Mouse (Mus musculus) hindbrain, embryonic 15.5 days (tissue): ENCODE data around the gene Rapgef1. TPM values are rescaled to one million over a fixed set of nuclear protein-coding genes. Genes with fewer than 3 reads are reported as not detected.

Experiments used
- ATAC-seq: fragments of 200-750 bp; cut with Nextera tagmentation; 2 replicates; pipeline ENCODE4 v1.8.0; 2017; ENCODE audit warnings: low read depth, moderate number of reproducible peaks, moderate TSS enrichment; ENCODE audit not compliant: low FRiP score
- H3K27ac ChIP-seq: fragments of 300-500 bp; sonication (generic); replicated peaks from 2 replicates; pipeline ENCODE4 v1.5.1; 2015; ENCODE audit warnings: mild to moderate bottlenecking, inconsistent platforms
- H3K27me3 ChIP-seq: fragments of 300-500 bp; sonication (generic); 2 replicates; pipeline ENCODE4 v1.6.1; 2015; ENCODE audit warnings: control low read depth, inconsistent platforms
- H3K36me3 ChIP-seq: fragments of 300-500 bp; sonication (generic); 2 replicates; pipeline ENCODE4 v1.6.1; 2015; ENCODE audit warnings: control low read depth, inconsistent platforms
- H3K4me1 ChIP-seq: fragments of 300-500 bp; sonication (generic); replicated peaks from 2 replicates; pipeline ENCODE4 v1.6.1; 2015; ENCODE audit warnings: control low read depth, inconsistent platforms
- H3K4me2 ChIP-seq: fragments of 300-500 bp; sonication (generic); 2 replicates; pipeline ENCODE4 v1.6.1; 2015; ENCODE audit warnings: moderate library complexity, mild to moderate bottlenecking, inconsistent platforms
- H3K4me3 ChIP-seq: fragments of 300-500 bp; sonication (generic); 2 replicates; pipeline ENCODE4 v1.5.1; 2015; ENCODE audit warnings: mild to moderate bottlenecking, inconsistent platforms
- H3K9ac ChIP-seq: fragments of 300-500 bp; sonication (generic); 2 replicates; pipeline ENCODE4 v1.6.1; 2015; ENCODE audit warnings: inconsistent platforms
- H3K9me3 ChIP-seq: fragments of 300-500 bp; sonication (generic); 2 replicates; pipeline ENCODE4 v1.6.1; 2016; ENCODE audit warnings: control low read depth, inconsistent platforms
- WGBS: fragments of 180-500 bp; shearing (Covaris S2); methylation state at CpG from one replicate; pipeline ENCODE4 v1.1.7; 2015; 5-methylcytosine and 5-hydroxymethylcytosine counted together
- polyA plus RNA-seq: library from polyadenylated mRNA; unstranded; fragments of >200 nt; fragmentation: Nextera tagmentation; extraction: Ambion mirVana; gene quantifications from 2 replicates; pipeline ENCODE4 v1.2.1, GENCODE M21; 2015

The Rapgef1 gene
- polyA plus RNA-seq = 21.8 and 23.4 TPM in 2 replicates

DNA sequence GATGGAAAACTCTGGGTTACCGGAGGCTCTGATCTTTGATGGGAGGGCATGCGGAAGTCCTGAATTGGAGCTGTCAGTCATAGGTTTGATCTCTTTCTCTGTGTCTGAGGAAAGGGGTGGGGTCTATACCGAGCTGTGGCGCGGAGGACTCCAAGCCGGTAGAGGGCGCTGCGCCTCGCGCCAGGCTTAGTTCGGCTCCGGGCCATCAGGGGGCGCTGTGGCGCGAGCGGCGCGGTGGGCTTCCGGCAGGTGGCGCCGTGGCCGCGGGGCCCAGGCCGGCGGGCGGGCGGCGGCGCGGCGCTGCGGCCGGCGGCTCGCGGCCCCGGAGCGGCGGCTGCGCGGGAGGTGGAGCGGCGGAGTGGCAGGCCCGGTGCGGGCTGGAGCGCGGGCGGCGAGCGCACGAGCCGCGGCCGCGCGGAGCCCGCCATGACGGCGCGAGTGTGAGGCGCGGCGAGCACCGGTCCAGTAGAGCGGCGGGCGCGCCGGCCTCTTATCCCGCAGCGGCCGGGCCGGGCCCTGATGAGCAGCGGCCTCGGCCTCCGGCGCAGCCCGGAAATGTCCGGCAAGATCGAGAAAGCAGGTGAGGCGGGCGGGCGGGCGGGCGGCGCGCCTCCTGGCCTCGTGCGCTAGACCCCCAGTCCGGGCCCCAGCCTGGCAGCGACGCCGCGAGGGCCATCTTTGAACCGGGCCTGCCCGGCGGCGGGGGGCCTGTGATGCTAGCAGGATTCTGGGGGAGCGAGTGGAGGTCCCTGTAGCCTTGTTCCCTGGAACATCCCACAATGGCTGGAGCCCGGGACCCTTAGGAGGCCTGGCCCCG, at the start of gene Rapgef1:
TSS of gene Rapgef1 (plus strand) at position 237 of the 817 bp plus-strand sequence.
- H3K27me3 ChIP-seq = no peaks in the 10 kb centered on the region
- no peaks in the 10 kb centered on the region for H3K9me3 ChIP-seq
- peak; percentile 85 for ATAC-seq
- 1% methylated on average over 81 of the region's 101 CpGs for WGBS
- H3K9ac ChIP-seq = peak within 1 kb of the TSS; percentile 87
- H3K36me3 ChIP-seq = no peaks in the 10 kb centered on the region
- H3K4me1 ChIP-seq = peaks cover 33% of the 10 kb centered on the region
- H3K4me2 ChIP-seq = peak within 1 kb of the TSS; percentile 88
- H3K27ac ChIP-seq = peak within 1 kb of the TSS; percentile 90
- H3K4me3 ChIP-seq = peak within 1 kb of the TSS; percentile 92

GRCm38 (mm10) chr2:29571921-29572700, 47.4 kb upstream of the Rapgef1 start:
- Histone ChIP-seq H3K9ac (no peak overlapping the region), H3K9me3 (no peaks in the 10 kb centered on the region), H3K27me3 (no peaks in the 10 kb centered on the region), H3K36me3 (no peaks in the 10 kb centered on the region), H3K4me2 (no peak overlapping the region), H3K4me1 (peaks cover 20% of the 10 kb centered on the region), H3K4me3 (no peak overlapping the region), H3K27ac (0 out of 2 replicates have a peak overlapping the region, but pooled peaks have one; percentile 21)
- no peak for ATAC-seq
- 60% methylated on average over 9 of the region's 9 CpGs for WGBS

GRCm38 (mm10) chr2:29572811-29573427, 46.6 kb upstream of the Rapgef1 start:
- Histone ChIP-seq H3K4me3 (no peak overlapping the region), H3K27me3 (no peaks in the 10 kb centered on the region), H3K9me3 (no peaks in the 10 kb centered on the region), H3K36me3 (no peaks in the 10 kb centered on the region), H3K4me2 (no peak overlapping the region), H3K9ac (no peak overlapping the region), H3K4me1 (peaks cover 20% of the 10 kb centered on the region), H3K27ac (no peak overlapping the region)
- no peak for ATAC-seq
- WGBS = 14% methylated on average over 5 of the region's 5 CpGs

DNA sequence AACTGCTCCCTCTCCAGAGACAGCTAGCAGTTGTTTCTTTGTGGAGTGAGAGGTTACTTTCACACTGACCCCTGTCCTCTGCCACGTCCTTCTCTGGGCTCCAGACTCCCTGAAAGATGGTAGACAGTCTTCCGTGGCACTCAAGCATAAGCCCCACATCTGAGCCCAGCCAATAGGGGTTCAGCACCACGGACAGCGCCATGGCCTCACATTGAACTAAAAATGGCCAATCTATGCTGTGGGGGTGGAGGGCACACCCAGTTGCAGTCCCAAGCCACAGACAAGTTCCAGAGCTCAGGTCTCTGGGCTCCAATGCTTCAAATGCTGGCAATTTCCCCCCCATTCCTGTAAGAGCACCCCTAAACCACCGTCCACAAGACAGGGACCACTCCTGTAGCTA, 45.9 kb upstream of the Rapgef1 start:
- no peaks in the 10 kb centered on the region for H3K27me3 ChIP-seq
- 10% methylated on average over 5 of the region's 5 CpGs for WGBS
- ATAC-seq = no peak

GRCm38 (mm10) chr2:29574187-29574586, 45.3 kb upstream of the Rapgef1 start:
- peaks cover 20% of the 10 kb centered on the region for H3K4me1 ChIP-seq
- WGBS = 6% methylated on average over 11 of the region's 11 CpGs
- H3K4me2 ChIP-seq = no peak overlapping the region
- peak; percentile 44; the same call in 1 of the 2 replicates for ATAC-seq
- H3K27ac ChIP-seq = no peak overlapping the region
- H3K4me3 ChIP-seq = no peak overlapping the region
- H3K36me3 ChIP-seq = no peaks in the 10 kb centered on the region
- H3K27me3 ChIP-seq = no peaks in the 10 kb centered on the region
- H3K9ac ChIP-seq = no peak overlapping the region
- no peaks in the 10 kb centered on the region for H3K9me3 ChIP-seq

More for the DNA sequence above, 45.9 kb upstream of the Rapgef1 start:
- no peak overlapping the region for H3K27ac ChIP-seq
- no peak overlapping the region for H3K9ac ChIP-seq
- H3K4me1 ChIP-seq = peaks cover 20% of the 10 kb centered on the region
- no peaks in the 10 kb centered on the region for H3K36me3 ChIP-seq
- H3K9me3 ChIP-seq = no peaks in the 10 kb centered on the region
- H3K4me2 ChIP-seq = no peak overlapping the region
- no peak overlapping the region for H3K4me3 ChIP-seq

- peaks cover 8% of the 10 kb centered on the region for H3K4me1 ChIP-seq
- ATAC-seq = peak; percentile 35; the same call in 1 of the 2 replicates
- no peaks in the 10 kb centered on the region for H3K36me3 ChIP-seq
- 3% methylated on average over 7 of the region's 7 CpGs for WGBS
- H3K4me3 ChIP-seq = no peak overlapping the region
- H3K9me3 ChIP-seq = no peaks in the 10 kb centered on the region
- H3K9ac ChIP-seq = no peak overlapping the region
- no peak overlapping the region for H3K27ac ChIP-seq
- H3K4me2 ChIP-seq = no peak overlapping the region
- H3K27me3 ChIP-seq = no peaks in the 10 kb centered on the region
These were observed 37.1 kb upstream of the Rapgef1 start for GRCm38 (mm10) chr2:29582415-29582814.

DNA sequence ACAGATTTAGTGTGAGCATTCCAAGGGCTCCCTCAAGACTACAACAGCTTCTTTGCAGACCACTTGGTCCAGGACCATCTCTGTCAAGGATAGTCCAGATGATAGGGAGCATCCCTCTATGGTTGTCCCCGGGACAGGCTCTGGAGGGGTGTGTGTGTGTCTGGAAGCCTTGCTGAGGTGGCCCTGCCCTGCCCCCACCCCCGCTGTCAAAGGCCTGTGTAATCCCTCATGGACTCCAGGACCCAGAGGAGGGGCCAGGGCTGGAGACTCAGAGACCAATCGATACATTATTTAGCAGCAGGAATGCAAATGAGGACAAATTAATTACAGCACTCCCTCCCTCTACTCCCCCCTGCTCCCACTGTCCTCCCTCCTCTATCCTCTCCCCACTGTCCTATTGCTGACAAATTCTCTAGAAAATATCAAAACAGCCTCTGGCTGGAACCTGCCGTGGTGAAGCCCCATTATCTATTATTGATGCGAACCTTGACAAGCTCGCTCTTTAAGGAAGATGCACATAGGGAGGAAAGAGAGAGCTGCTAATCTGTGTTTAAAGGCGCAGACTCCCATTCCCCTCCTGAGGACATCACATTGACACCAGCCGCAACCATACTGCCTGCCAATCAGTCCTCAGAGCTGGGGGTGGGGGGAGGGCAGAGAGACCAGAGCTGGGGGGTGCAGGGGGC, 33.4 kb upstream of the Rapgef1 start:
- Histone ChIP-seq H3K27ac (no peak overlapping the region), H3K9me3 (no peaks in the 10 kb centered on the region), H3K36me3 (no peaks in the 10 kb centered on the region), H3K4me2 (0 out of 2 replicates have a peak overlapping the region, but pooled peaks have one; percentile 16), H3K27me3 (no peaks in the 10 kb centered on the region), H3K4me3 (no peak overlapping the region), H3K4me1 (peaks cover 8% of the 10 kb centered on the region), H3K9ac (no peak overlapping the region)
- ATAC-seq = peak; percentile 46; the same call in 1 of the 2 replicates
- 20% methylated on average over 8 of the region's 8 CpGs for WGBS

DNA sequence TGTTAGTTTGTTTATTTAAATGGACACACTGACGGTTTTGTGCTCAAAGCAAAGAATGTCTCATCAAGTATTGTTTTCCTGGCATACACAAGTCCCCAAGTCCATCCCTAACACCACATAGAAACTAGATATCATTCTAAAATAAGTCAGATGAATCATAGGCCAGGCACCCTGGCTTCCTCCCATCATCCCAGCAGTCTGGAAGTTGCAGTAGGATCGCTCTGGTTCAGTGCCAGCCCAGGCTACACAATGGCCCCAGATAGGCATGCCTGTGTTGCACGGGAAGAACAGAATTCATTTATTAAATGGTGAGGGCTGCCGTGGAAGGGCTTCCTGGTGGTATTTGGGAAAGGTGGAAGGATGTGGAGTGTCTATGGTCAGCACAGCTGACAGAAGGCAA, 31.5 kb upstream of the Rapgef1 start:
- no peaks in the 10 kb centered on the region for H3K27me3 ChIP-seq
- no peaks in the 10 kb centered on the region for H3K9me3 ChIP-seq
- 58% methylated on average over 4 of the region's 4 CpGs for WGBS
- no peak overlapping the region for H3K9ac ChIP-seq
- H3K27ac ChIP-seq = no peak overlapping the region
- peaks cover 8% of the 10 kb centered on the region for H3K4me1 ChIP-seq
- H3K4me2 ChIP-seq = no peak overlapping the region
- H3K36me3 ChIP-seq = no peaks in the 10 kb centered on the region
- ATAC-seq = no peak
- no peak overlapping the region for H3K4me3 ChIP-seq

DNA sequence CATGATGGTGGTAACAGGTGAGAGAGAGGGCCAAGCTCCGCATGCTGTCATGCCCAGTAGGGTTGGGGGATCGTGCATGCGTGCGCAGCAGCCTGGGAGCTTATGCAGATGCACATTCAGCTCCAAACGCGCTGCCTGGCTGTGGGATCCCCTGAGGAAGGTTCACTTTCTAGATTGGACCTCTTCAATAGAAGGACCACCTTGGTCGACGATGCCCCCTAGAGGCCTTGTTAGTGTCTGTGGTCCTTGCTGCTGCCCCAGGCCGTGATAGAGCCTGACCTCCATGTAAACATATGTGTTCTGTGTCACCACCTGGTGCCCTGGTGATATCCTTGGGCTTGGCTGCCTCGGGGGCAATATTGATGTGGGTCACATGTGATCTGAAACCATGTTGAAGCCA, 30.3 kb upstream of the Rapgef1 start:
- Histone ChIP-seq H3K9me3 (no peaks in the 10 kb centered on the region), H3K4me2 (no peak overlapping the region), H3K9ac (no peak overlapping the region), H3K36me3 (no peaks in the 10 kb centered on the region), H3K27me3 (no peaks in the 10 kb centered on the region), H3K27ac (no peak overlapping the region), H3K4me3 (no peak overlapping the region), H3K4me1 (peaks cover 8% of the 10 kb centered on the region)
- 23% methylated on average over 10 of the region's 10 CpGs for WGBS
- no peak for ATAC-seq

GRCm38 (mm10) chr2:29591626-29592025, 27.9 kb upstream of the Rapgef1 start:
- Histone ChIP-seq H3K36me3 (no peaks in the 10 kb centered on the region), H3K27ac (no peak overlapping the region), H3K9me3 (no peaks in the 10 kb centered on the region), H3K4me1 (peaks cover under 1% of the 10 kb centered on the region), H3K4me2 (no peak overlapping the region), H3K27me3 (no peaks in the 10 kb centered on the region), H3K4me3 (no peak overlapping the region), H3K9ac (no peak overlapping the region)
- ATAC-seq = no peak
- 85% methylated on average over 6 of the region's 6 CpGs for WGBS

GRCm38 (mm10) chr2:29592537-29592936, 27.0 kb upstream of the Rapgef1 start:
- 70% methylated on average over 8 of the region's 8 CpGs for WGBS
- no peak overlapping the region for H3K9ac ChIP-seq
- H3K4me3 ChIP-seq = no peak overlapping the region
- no peaks in the 10 kb centered on the region for H3K27me3 ChIP-seq
- no peaks in the 10 kb centered on the region for H3K36me3 ChIP-seq
- H3K4me2 ChIP-seq = no peak overlapping the region
- no peak for ATAC-seq
- H3K9me3 ChIP-seq = no peaks in the 10 kb centered on the region
- no peak overlapping the region for H3K27ac ChIP-seq
- H3K4me1 ChIP-seq = no peaks in the 10 kb centered on the region
